Mouse (Mus musculus) neural tube, embryonic 13.5 days (tissue): ENCODE results near the gene Engase. TPM values are rescaled to one million over a fixed set of nuclear protein-coding genes. Genes with fewer than 3 reads are reported as not detected.

Experiments used
- ATAC-seq: fragments of 200-750 bp; cut with Nextera tagmentation; 2 replicates; pipeline ENCODE4 v1.8.0; 2017; ENCODE audit warnings: low read depth, mild to moderate bottlenecking, moderate TSS enrichment, moderate library complexity
- H3K27ac ChIP-seq: fragments of 300-500 bp; sonication (generic); replicated peaks from 2 replicates; pipeline ENCODE4 v1.5.1; 2015; ENCODE audit warnings: moderate library complexity, mild to moderate bottlenecking, inconsistent platforms
- H3K27me3 ChIP-seq: fragments of 300-500 bp; sonication (generic); 2 replicates; pipeline ENCODE4 v1.6.1; 2015; ENCODE audit warnings: mild to moderate bottlenecking, inconsistent platforms
- H3K36me3 ChIP-seq: fragments of 300-500 bp; sonication (generic); 2 replicates; pipeline ENCODE4 v1.6.1; 2015; ENCODE audit warnings: mild to moderate bottlenecking, inconsistent platforms
- H3K4me1 ChIP-seq: fragments of 300-500 bp; sonication (generic); replicated peaks from 2 replicates; pipeline ENCODE4 v1.6.1; 2015; ENCODE audit warnings: inconsistent platforms
- H3K4me2 ChIP-seq: fragments of 300-500 bp; sonication (generic); 2 replicates; pipeline ENCODE4 v1.6.1; 2015; ENCODE audit warnings: inconsistent platforms, mild to moderate bottlenecking, moderate library complexity
- H3K4me3 ChIP-seq: fragments of 300-500 bp; sonication (generic); 2 replicates; pipeline ENCODE4 v1.5.1; 2015; ENCODE audit warnings: mild to moderate bottlenecking, inconsistent platforms
- H3K9ac ChIP-seq: fragments of 300-500 bp; sonication (generic); 2 replicates; pipeline ENCODE4 v1.6.1; 2015; ENCODE audit warnings: moderate library complexity, mild to moderate bottlenecking, inconsistent platforms
- H3K9me3 ChIP-seq: fragments of 300-500 bp; sonication (generic); 2 replicates; pipeline ENCODE4 v1.6.1; 2016; ENCODE audit warnings: inconsistent platforms
- WGBS: fragments of 180-500 bp; shearing (Covaris S2); methylation state at CpG from one replicate; pipeline ENCODE4 v1.1.7; 2015; 5-methylcytosine and 5-hydroxymethylcytosine counted together
- polyA plus RNA-seq: library from polyadenylated mRNA; unstranded; fragments of >200 nt; fragmentation: Nextera tagmentation; extraction: Ambion mirVana; gene quantifications from 2 replicates; pipeline ENCODE4 v1.2.1, GENCODE M21; 2015

The Engase gene
- polyA plus RNA-seq, 1 experiment from 2014 or later: 10.0 TPM

GRCm38 (mm10) chr11:118438665-118439414 lies 37.8 kb upstream of the Engase start:
- Histone ChIP-seq H3K36me3 (no peaks in the 10 kb centered on the region), H3K9ac (peak overlapping the region; percentile 31), H3K9me3 (no peaks in the 10 kb centered on the region), H3K4me3 (no peak overlapping the region), H3K4me1 (peaks cover 64% of the 10 kb centered on the region), H3K27ac (peak overlapping the region; percentile 82), H3K27me3 (no peaks in the 10 kb centered on the region; the same call in 1 of the 2 replicates), H3K4me2 (no peak overlapping the region)
- 13% methylated on average over 11 of the region's 11 CpGs for WGBS
- ATAC-seq: peak; percentile 55

DNA sequence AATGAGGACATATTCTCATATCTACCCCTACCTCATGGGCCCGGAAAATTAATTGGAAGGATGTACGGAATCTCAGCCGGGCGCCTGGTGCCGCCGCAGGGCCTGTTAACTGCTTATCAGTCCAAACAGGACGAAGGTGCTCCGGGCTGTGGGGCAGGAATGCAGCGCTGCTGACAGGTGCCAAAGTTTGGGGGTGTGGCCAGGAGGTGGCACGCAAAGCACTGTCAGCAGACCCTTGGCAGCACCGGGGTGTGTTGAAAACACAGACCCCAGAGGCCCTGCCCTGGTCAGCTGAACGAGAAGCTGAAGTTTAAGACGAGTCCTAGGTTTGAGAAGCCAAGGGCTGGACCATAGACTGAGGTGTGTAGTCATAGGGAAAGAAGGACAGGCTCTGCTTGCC lies 33.9 kb upstream of the Engase start:
- 75% methylated on average over 13 of the region's 13 CpGs for WGBS

GRCm38 (mm10) chr11:118443201-118443970 lies 33.2 kb upstream of the Engase start:
- Histone ChIP-seq H3K4me2 (no peak overlapping the region), H3K4me1 (peaks cover 36% of the 10 kb centered on the region), H3K27ac (no peak overlapping the region), H3K36me3 (no peaks in the 10 kb centered on the region), H3K9ac (no peak overlapping the region), H3K9me3 (no peaks in the 10 kb centered on the region), H3K27me3 (peaks cover 4% of the 10 kb centered on the region; the same call in 1 of the 2 replicates), H3K4me3 (no peak overlapping the region)
- WGBS: 37% methylated on average over 11 of the region's 11 CpGs
- peak; percentile 45; the same call in 1 of the 2 replicates for ATAC-seq

More for the DNA sequence above, 33.9 kb upstream of the Engase start:
- H3K4me1 ChIP-seq: peaks cover 43% of the 10 kb centered on the region
- H3K4me3 ChIP-seq: no peak overlapping the region
- no peaks in the 10 kb centered on the region for H3K36me3 ChIP-seq
- H3K27me3 ChIP-seq: peaks cover 4% of the 10 kb centered on the region; the same call in 1 of the 2 replicates
- H3K27ac ChIP-seq: no peak overlapping the region
- no peak overlapping the region for H3K4me2 ChIP-seq
- no peaks in the 10 kb centered on the region for H3K9me3 ChIP-seq
- ATAC-seq: no peak
- H3K9ac ChIP-seq: no peak overlapping the region

DNA sequence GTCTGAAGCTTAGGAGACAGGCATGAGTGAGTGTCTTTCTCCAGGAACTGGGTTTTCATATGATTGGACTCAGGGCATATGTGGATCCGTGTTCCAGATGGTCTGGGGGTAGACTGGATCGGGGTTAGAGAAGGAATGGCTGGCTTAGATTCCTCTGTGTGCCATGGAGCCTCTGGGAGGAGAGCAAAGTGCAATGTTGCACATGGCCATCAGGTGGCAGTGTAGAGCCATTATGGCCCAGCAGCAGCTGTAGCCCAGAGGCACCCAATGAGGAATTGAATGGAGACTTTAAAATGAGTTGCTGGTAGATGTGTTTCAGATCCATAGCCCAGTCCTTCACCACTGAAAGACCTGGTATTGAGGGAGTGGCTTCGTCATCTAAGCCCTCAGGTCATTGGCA lies 30.8 kb upstream of the Engase start:
- Histone ChIP-seq H3K27me3 (peaks cover 4% of the 10 kb centered on the region; the same call in 1 of the 2 replicates), H3K9me3 (no peaks in the 10 kb centered on the region), H3K4me3 (no peak overlapping the region), H3K4me1 (peaks cover 13% of the 10 kb centered on the region), H3K9ac (no peak overlapping the region), H3K36me3 (no peaks in the 10 kb centered on the region), H3K4me2 (no peak overlapping the region), H3K27ac (no peak overlapping the region)
- peak; percentile 54; the same call in 1 of the 2 replicates for ATAC-seq
- WGBS: 16% methylated on average over 3 of the region's 3 CpGs

- H3K9ac ChIP-seq: no peak overlapping the region
- H3K4me1 ChIP-seq: peaks cover 13% of the 10 kb centered on the region
- 63% methylated on average over 4 of the region's 4 CpGs for WGBS
- no peak overlapping the region for H3K27ac ChIP-seq
- H3K27me3 ChIP-seq: peaks cover 4% of the 10 kb centered on the region; the same call in 1 of the 2 replicates
- no peak overlapping the region for H3K4me3 ChIP-seq
- no peak overlapping the region for H3K4me2 ChIP-seq
- no peaks in the 10 kb centered on the region for H3K9me3 ChIP-seq
- H3K36me3 ChIP-seq: no peaks in the 10 kb centered on the region
- no peak for ATAC-seq
These were observed 29.3 kb upstream of the Engase start for GRCm38 (mm10) chr11:118447346-118447745.

DNA sequence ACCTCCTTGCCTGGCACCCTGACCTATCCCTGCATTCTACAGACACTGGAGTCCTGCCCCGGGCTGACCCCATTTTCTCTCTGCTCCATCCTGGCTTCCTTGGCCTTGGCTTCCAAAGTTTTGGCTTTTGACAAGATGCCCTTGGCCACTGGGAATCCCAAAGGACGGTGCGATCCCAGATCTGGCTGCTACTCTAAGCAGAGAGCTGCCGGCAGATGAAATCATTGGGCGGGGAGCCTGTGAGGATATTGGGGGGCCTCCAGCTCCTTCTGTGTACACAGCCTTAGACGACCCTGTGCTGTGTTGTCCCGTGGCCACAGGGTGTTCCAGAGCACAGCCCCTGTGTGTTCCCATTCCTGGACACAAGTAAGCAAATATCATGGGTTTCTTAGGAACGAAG lies 28.2 kb upstream of the Engase start:
- Histone ChIP-seq H3K4me2 (no peak overlapping the region), H3K4me3 (no peak overlapping the region), H3K27me3 (peaks cover 4% of the 10 kb centered on the region; the same call in 1 of the 2 replicates), H3K27ac (no peak overlapping the region), H3K36me3 (no peaks in the 10 kb centered on the region), H3K9me3 (no peaks in the 10 kb centered on the region), H3K9ac (no peak overlapping the region), H3K4me1 (peaks cover 4% of the 10 kb centered on the region; the same call in 1 of the 2 replicates)
- ATAC-seq: no peak
- 93% methylated on average over 8 of the region's 8 CpGs for WGBS

DNA sequence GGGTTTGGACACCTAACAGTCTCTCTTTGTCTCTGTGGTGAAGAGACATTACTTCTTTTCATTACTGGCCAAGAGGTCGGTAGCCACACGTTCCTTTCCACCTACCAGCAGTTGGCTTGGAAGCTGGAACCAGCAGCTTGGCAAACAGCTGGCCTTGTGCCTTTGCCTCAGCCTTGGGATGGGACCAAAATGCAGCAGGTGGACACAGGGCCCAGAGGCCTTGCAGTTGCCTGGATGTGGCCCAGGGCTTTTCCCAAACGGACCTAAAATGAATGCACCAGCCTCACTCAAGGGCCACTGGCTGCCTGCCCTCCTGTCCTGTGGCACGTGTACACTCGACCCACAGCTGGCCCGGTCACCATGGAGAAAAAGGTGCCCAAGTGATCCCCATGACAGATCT lies 25.4 kb upstream of the Engase start:
- no peak for ATAC-seq
- no peak overlapping the region for H3K4me2 ChIP-seq
- H3K4me1 ChIP-seq: peaks cover 8% of the 10 kb centered on the region
- H3K9me3 ChIP-seq: no peaks in the 10 kb centered on the region
- 87% methylated on average over 6 of the region's 6 CpGs for WGBS
- no peaks in the 10 kb centered on the region for H3K27me3 ChIP-seq
- no peak overlapping the region for H3K27ac ChIP-seq
- H3K36me3 ChIP-seq: no peaks in the 10 kb centered on the region
- no peak overlapping the region for H3K4me3 ChIP-seq
- no peak overlapping the region for H3K9ac ChIP-seq

- WGBS: 49% methylated on average over 2 of the region's 2 CpGs
- H3K4me2 ChIP-seq: no peak overlapping the region
- H3K27me3 ChIP-seq: no peaks in the 10 kb centered on the region
- ATAC-seq: no peak
- no peaks in the 10 kb centered on the region for H3K36me3 ChIP-seq
- no peak overlapping the region for H3K9ac ChIP-seq
- no peak overlapping the region for H3K27ac ChIP-seq
- H3K4me3 ChIP-seq: no peak overlapping the region
- H3K9me3 ChIP-seq: no peaks in the 10 kb centered on the region
- H3K4me1 ChIP-seq: peaks cover 7% of the 10 kb centered on the region
These were observed 23.7 kb upstream of the Engase start for GRCm38 (mm10) chr11:118452955-118453354.

- no peak overlapping the region for H3K27ac ChIP-seq
- H3K4me2 ChIP-seq: no peak overlapping the region
- H3K4me1 ChIP-seq: peaks cover 7% of the 10 kb centered on the region
- H3K36me3 ChIP-seq: no peaks in the 10 kb centered on the region
- H3K27me3 ChIP-seq: no peaks in the 10 kb centered on the region
- H3K9me3 ChIP-seq: no peaks in the 10 kb centered on the region
- H3K9ac ChIP-seq: no peak overlapping the region
- WGBS: 71% methylated on average over 11 of the region's 11 CpGs
- no peak overlapping the region for H3K4me3 ChIP-seq
- no peak for ATAC-seq
These were observed 22.6 kb upstream of the Engase start for GRCm38 (mm10) chr11:118453886-118454671.

DNA sequence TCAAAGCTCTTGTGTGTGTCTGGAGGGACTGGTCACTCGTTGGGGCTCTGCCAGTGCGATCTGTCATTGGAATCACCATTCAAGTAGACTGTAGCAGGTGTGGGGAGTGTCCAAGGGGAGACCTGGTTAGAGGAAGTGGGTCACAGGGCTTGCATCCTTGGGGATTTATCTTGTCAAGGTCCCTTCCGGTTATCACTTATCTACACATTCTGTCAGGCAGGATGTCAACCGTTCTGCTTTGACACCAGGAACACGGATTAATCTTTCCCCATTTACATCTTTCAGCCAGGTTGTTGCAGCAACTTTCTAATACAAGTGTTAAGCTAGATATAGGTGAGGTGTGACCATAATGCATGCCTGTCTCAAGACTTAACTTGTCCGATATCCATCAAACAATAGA lies 20.8 kb upstream of the Engase start:
- H3K27ac ChIP-seq: no peak overlapping the region
- 0 out of 2 replicates have a peak, but pooled peaks cover 4% of the 10 kb centered on the region for H3K9me3 ChIP-seq
- no peak overlapping the region for H3K4me2 ChIP-seq

GRCm38 (mm10) chr11:118456937-118457336 lies 19.7 kb upstream of the Engase start:
- Histone ChIP-seq H3K4me3 (no peak overlapping the region), H3K27ac (no peak overlapping the region), H3K4me1 (peaks cover 7% of the 10 kb centered on the region), H3K36me3 (no peaks in the 10 kb centered on the region), H3K27me3 (no peaks in the 10 kb centered on the region), H3K9ac (no peak overlapping the region), H3K9me3 (0 out of 2 replicates have a peak, but pooled peaks cover 4% of the 10 kb centered on the region), H3K4me2 (no peak overlapping the region)
- ATAC-seq: no peak
- 82% methylated on average over 11 of the region's 11 CpGs for WGBS

More for the DNA sequence above, 20.8 kb upstream of the Engase start:
- Histone ChIP-seq H3K4me3 (no peak overlapping the region), H3K9ac (no peak overlapping the region), H3K36me3 (no peaks in the 10 kb centered on the region), H3K4me1 (peaks cover 7% of the 10 kb centered on the region), H3K27me3 (no peaks in the 10 kb centered on the region)
- no peak for ATAC-seq
- 90% methylated on average over 6 of the region's 6 CpGs for WGBS
